Mouse (Mus musculus) intestine, embryonic 14.5 days (tissue): ENCODE data around the gene Tns1. TPM values are rescaled to one million over a fixed set of nuclear protein-coding genes. Genes with fewer than 3 reads are reported as not detected.

Experiments
- ATAC-seq: fragments of 200-750 bp; cut with Nextera tagmentation; replicated peaks from 2 replicates; pipeline ENCODE4 v1.8.0; 2017; ENCODE audit warnings: low read depth, moderate number of reproducible peaks, moderate TSS enrichment, moderate library complexity; ENCODE audit not compliant: low FRiP score, low TSS enrichment
- DNase-seq: peaks from one replicate; pipeline ENCODE4 v3.0.0-alpha.2; 2018; ENCODE audit warnings: low spot score
- H3K27ac ChIP-seq: fragments of 300-500 bp; sonication (generic); 2 replicates; pipeline ENCODE4 v1.5.1; 2014; ENCODE audit warnings: low read depth, mild to moderate bottlenecking, control low read depth
- H3K27me3 ChIP-seq: fragments of 300-500 bp; sonication (generic); replicated peaks from 2 replicates; pipeline ENCODE4 v1.6.1; 2014; ENCODE audit warnings: low read length, control low read depth; ENCODE audit not compliant: control insufficient read depth, insufficient read depth
- H3K36me3 ChIP-seq: fragments of 300-500 bp; sonication (generic); 2 replicates; pipeline ENCODE4 v1.6.1; 2014; ENCODE audit warnings: low read length, control low read depth; ENCODE audit not compliant: control insufficient read depth, insufficient read depth
- H3K4me1 ChIP-seq: fragments of 300-500 bp; sonication (generic); replicated peaks from 2 replicates; pipeline ENCODE4 v1.6.1; 2014; ENCODE audit warnings: low read length, control low read depth, mixed read lengths; ENCODE audit not compliant: control insufficient read depth, insufficient read depth
- H3K4me2 ChIP-seq: fragments of 300-500 bp; sonication (generic); 2 replicates; pipeline ENCODE4 v1.6.1; 2014; ENCODE audit warnings: low read length
- H3K4me3 ChIP-seq: fragments of 300-500 bp; sonication (generic); 2 replicates; pipeline ENCODE4 v1.5.1; 2014; ENCODE audit warnings: low read depth, low read length, control low read depth, mixed read lengths
- H3K9ac ChIP-seq: fragments of 300-500 bp; sonication (generic); 2 replicates; pipeline ENCODE4 v1.6.1; 2014; ENCODE audit warnings: mild to moderate bottlenecking, low read length
- H3K9me3 ChIP-seq: fragments of 300-500 bp; sonication (generic); 2 replicates; pipeline ENCODE4 v1.6.1; 2016; ENCODE audit warnings: low read length, control low read depth; ENCODE audit not compliant: control insufficient read depth
- WGBS: fragments of 180-500 bp; shearing (Covaris S2); extraction: QIAGEN DNeasy Blood & Tissue Kit; methylation state at CpG from one replicate; pipeline ENCODE4 v1.1.7; 2014; 5-methylcytosine and 5-hydroxymethylcytosine counted together
- polyA plus RNA-seq: library from polyadenylated mRNA; unstranded; fragments of >200 nt; fragmentation: Nextera tagmentation; extraction: Ambion mirVana; gene quantifications from 2 replicates; pipeline ENCODE4 v1.2.1, GENCODE M21; 2014

Tns1 gene
- polyA plus RNA-seq, 1 experiment from 2014 or later = 28.7 TPM

- Histone ChIP-seq H3K36me3 (no peaks in the 10 kb centered on the region), H3K9me3 (no peaks in the 10 kb centered on the region), H3K27me3 (no peaks in the 10 kb centered on the region), H3K9ac (no peak overlapping the region), H3K4me1 (no peaks in the 10 kb centered on the region), H3K4me2 (no peak overlapping the region), H3K4me3 (no peak overlapping the region), H3K27ac (no peak overlapping the region)
- WGBS = 62% methylated on average over 3 of the region's 3 CpGs
- ATAC-seq = no peak
- DNase-seq = no peak
Measured at GRCm38 (mm10) chr1:74132011-74132410, 7.8 kb upstream of the Tns1 start.

- DNase-seq = no peak
- ATAC-seq = no peak
- no peak overlapping the region for H3K4me3 ChIP-seq
Measured at GRCm38 (mm10) chr1:74130883-74131659, 6.8 kb upstream of the Tns1 start.

GRCm38 (mm10) chr1:74124991-74125552 lies 823 bp upstream of the Tns1 start, which contains the start of gene Rufy4:
Rufy4 (plus strand) TSS chr1:74125541.
- Histone ChIP-seq H3K27me3 (0 out of 2 replicates have a peak, but pooled peaks cover 4% of the 10 kb centered on the region), H3K4me2 (peak within 1 kb of the TSS; percentile 97), H3K4me3 (peak within 1 kb of the TSS; percentile 53), H3K27ac (no peak within 1 kb of the TSS), H3K9ac (peak within 1 kb of the TSS; percentile 51), H3K9me3 (no peaks in the 10 kb centered on the region), H3K36me3 (no peaks in the 10 kb centered on the region), H3K4me1 (no peaks in the 10 kb centered on the region)
- peak; percentile 44 for ATAC-seq
- WGBS = under 1% methylated on average over 12 of the region's 12 CpGs
- DNase-seq = peak; percentile 84

More at GRCm38 (mm10) chr1:74130883-74131659, 6.8 kb upstream of the Tns1 start:
- 85% methylated on average over 8 of the region's 8 CpGs for WGBS
- Histone ChIP-seq H3K4me1 (no peaks in the 10 kb centered on the region), H3K36me3 (no peaks in the 10 kb centered on the region), H3K27ac (no peak overlapping the region), H3K27me3 (no peaks in the 10 kb centered on the region), H3K4me2 (no peak overlapping the region), H3K9me3 (no peaks in the 10 kb centered on the region), H3K9ac (no peak overlapping the region)

- no peak for DNase-seq
- Histone ChIP-seq H3K27ac (no peak overlapping the region), H3K27me3 (0 out of 2 replicates have a peak, but pooled peaks cover 4% of the 10 kb centered on the region), H3K9ac (no peak overlapping the region), H3K36me3 (no peaks in the 10 kb centered on the region), H3K4me1 (no peaks in the 10 kb centered on the region), H3K4me3 (no peak overlapping the region), H3K9me3 (no peaks in the 10 kb centered on the region), H3K4me2 (peak overlapping the region; percentile 97)
- ATAC-seq = no peak
- 62% methylated on average over 8 of the region's 8 CpGs for WGBS
Measured at GRCm38 (mm10) chr1:74123215-74123614, 1.0 kb downstream of the Tns1 start.

GRCm38 (mm10) chr1:74121821-74122576 lies 2.2 kb downstream of the Tns1 start:
- WGBS = 48% methylated on average over 9 of the region's 9 CpGs
- H3K27ac ChIP-seq = no peak overlapping the region
- no peak overlapping the region for H3K9ac ChIP-seq
- H3K27me3 ChIP-seq = 0 out of 2 replicates have a peak, but pooled peaks cover 4% of the 10 kb centered on the region
- H3K4me1 ChIP-seq = no peaks in the 10 kb centered on the region
- DNase-seq (no peak), ATAC-seq (no peak)
- no peak overlapping the region for H3K4me2 ChIP-seq
- H3K36me3 ChIP-seq = no peaks in the 10 kb centered on the region
- H3K9me3 ChIP-seq = no peaks in the 10 kb centered on the region
- H3K4me3 ChIP-seq = no peak overlapping the region

- Histone ChIP-seq H3K27ac (no peak overlapping the region), H3K4me1 (no peaks in the 10 kb centered on the region), H3K9me3 (no peaks in the 10 kb centered on the region), H3K4me3 (no peak overlapping the region), H3K4me2 (no peak overlapping the region), H3K27me3 (0 out of 2 replicates have a peak, but pooled peaks cover 4% of the 10 kb centered on the region), H3K36me3 (no peaks in the 10 kb centered on the region), H3K9ac (no peak overlapping the region)
- 86% methylated on average over 7 of the region's 7 CpGs for WGBS
- ATAC-seq = no peak
- no peak for DNase-seq
Measured at GRCm38 (mm10) chr1:74121138-74121537, 3.1 kb downstream of the Tns1 start.

GRCm38 (mm10) chr1:74119115-74119514 lies 5.1 kb downstream of the Tns1 start:
- WGBS = 83% methylated on average over 1 of the region's 1 CpGs
- DNase-seq = no peak
- H3K4me1 ChIP-seq = no peaks in the 10 kb centered on the region

GRCm38 (mm10) chr1:74117876-74118275 lies 6.4 kb downstream of the Tns1 start:
- H3K4me2 ChIP-seq = no peak overlapping the region
- no peak for ATAC-seq
- 79% methylated on average over 6 of the region's 6 CpGs for WGBS

More at GRCm38 (mm10) chr1:74119115-74119514, 5.1 kb downstream of the Tns1 start:
- H3K36me3 ChIP-seq = no peaks in the 10 kb centered on the region
- no peak overlapping the region for H3K4me3 ChIP-seq
- ATAC-seq = no peak
- no peaks in the 10 kb centered on the region for H3K9me3 ChIP-seq
- H3K27me3 ChIP-seq = 0 out of 2 replicates have a peak, but pooled peaks cover 4% of the 10 kb centered on the region
- H3K4me2 ChIP-seq = no peak overlapping the region
- no peak overlapping the region for H3K9ac ChIP-seq
- no peak overlapping the region for H3K27ac ChIP-seq

More at GRCm38 (mm10) chr1:74117876-74118275, 6.4 kb downstream of the Tns1 start:
- H3K36me3 ChIP-seq = no peaks in the 10 kb centered on the region
- no peak for DNase-seq
- no peak overlapping the region for H3K27ac ChIP-seq
- H3K9ac ChIP-seq = no peak overlapping the region
- no peaks in the 10 kb centered on the region for H3K4me1 ChIP-seq
- no peaks in the 10 kb centered on the region for H3K27me3 ChIP-seq
- H3K4me3 ChIP-seq = no peak overlapping the region
- no peaks in the 10 kb centered on the region for H3K9me3 ChIP-seq
